Mouse (Mus musculus) urinary bladder, adult 18-20 months (tissue): ENCODE measurements around the gene Faf1.

Experiments
- DNase-seq, 2 experiments: peaks; one replicate each; pipeline ENCODE4 v3.0.0; 2022; ENCODE audit warnings: low spot score in 2 of 2, mixed read lengths in 2 of 2

The Faf1 gene

DNA sequence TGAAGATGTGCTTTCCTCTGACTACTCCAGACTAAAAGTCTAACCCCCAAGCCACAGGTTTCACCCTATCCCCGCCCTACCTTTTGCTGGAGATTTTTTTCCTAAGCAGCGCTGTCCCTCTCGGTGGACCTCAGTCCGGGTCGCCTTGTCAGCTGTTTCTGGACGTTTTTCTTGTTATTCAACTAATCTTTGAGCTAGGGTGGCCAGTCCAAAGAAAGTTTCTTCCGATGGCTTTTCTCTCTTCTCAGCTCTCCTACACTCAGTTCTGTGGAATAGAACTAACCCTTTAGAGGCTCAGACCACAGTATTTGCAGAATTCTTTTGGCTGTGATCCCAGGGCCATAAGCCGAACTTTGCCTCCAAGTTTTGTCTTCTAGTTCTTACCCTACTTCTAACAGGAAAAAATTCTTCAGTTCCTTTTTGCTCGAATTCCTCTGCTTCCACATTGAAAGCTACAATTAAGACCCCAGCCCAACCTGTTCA, 302.5 kb downstream of the Faf1 start:
- DNase-seq = no peak

- DNase-seq = no peak
These were observed 303.3 kb downstream of the Faf1 start for GRCm38 (mm10) chr4:109979461-109980320.

GRCm38 (mm10) chr4:109980321-109981082, 304.1 kb downstream of the Faf1 start:
- DNase-seq = no peak

DNA sequence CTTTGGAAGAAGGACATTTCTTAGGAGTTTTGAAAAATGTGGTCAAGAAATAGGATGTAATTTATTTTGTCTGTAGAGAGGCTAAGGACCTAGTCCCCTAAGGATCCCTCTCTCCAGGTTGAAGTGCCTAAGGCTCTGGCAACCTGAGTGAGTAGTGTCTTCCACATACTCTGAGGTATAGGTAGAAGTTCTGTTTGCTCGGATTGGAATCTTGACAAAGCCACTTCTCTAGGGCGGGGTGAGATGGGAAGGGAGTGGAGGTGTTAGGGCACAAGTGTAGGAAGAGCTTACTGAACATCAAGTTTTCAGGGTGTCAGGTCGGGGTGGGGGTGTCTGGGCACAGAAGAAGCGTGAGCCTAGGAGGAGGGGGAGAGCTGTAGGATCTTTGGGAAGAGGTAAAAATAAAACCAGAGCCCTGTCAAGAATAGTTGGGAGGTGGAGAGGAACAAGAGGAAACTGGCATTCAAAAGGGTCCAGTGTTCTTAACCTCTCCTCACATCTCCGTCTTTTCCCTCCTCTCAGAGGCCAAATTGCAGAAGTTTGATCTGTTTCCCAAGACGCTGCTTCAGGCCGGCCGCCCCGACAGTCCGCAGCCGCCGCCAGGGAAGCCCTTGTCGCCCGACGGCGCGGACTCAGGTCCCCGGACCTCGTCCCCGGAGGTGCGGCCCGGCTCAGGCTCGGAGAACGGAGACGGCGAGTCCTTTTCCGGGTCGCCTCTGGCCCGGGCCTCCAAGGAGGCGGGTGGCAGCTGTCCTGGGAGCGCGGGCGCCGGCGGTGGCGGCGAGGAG, 304.9 kb downstream of the Faf1 start:
- no peak for DNase-seq

DNA sequence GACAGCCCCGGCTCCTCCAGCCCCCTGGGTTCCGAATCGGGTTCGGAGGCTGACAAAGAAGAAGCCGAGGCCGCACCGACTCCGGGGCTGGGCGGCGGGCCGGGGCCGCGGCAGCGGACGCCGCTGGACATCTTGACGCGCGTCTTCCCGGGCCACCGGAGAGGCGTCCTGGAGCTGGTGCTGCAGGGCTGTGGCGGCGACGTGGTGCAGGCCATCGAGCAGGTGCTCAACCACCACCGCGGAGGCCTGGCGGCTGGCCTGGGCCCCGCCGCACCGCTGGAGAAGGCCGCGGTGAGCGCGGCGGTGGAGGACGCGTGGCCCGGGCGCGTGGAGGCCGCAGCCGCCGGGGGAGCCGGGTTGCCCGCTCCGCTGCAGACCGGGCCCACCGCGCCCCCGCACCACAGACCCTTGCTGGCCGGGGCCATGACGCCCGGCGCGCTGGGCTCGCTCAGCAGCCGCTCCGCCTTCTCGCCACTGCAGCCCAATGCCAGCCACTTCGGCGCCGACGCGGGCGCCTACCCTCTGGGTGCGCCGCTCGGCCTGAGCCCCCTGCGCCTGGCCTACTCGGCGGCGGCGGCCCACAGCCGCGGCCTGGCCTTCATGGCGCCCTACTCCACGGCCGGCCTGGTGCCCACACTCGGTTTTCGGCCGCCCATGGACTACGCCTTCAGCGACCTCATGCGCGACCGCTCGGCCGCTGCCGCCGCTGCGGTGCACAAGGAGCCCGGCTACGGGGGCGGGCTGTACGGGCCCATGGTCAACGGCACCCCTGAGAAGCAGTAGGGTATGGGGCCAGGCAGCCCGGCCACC, 305.7 kb downstream of the Faf1 start:
- no peak for DNase-seq

DNA sequence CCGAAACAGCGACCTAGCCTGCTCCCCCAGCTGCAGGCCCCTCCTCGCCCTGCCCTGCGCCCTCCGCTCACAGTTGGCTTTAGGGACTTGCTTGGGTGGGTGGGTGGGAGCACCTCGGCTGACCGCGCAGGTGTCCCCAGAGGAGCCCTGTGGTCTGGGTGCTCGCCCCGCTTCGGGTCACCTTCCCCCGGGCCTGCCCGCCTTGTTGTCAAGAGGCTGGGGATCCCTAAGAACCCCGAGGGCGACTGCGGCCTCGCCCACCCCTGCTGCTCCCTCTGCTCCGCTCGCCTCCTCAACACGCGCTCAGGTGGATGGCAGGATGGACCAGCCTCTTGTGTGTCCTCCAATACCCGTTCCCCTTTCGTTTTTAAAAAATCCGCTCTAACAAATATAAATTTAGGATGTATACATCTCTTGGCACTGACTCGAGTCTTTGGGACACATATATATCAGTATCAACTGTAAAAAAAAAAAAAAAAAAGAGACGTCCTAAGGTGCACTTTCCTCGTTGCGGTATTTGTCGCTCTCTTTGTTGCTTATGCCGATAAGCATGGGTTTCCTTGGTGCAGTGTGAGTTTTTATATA, 306.4 kb downstream of the Faf1 start:
- no peak for DNase-seq

- DNase-seq = no peak
These were observed 307.1 kb downstream of the Faf1 start for GRCm38 (mm10) chr4:109983281-109984001.

DNA sequence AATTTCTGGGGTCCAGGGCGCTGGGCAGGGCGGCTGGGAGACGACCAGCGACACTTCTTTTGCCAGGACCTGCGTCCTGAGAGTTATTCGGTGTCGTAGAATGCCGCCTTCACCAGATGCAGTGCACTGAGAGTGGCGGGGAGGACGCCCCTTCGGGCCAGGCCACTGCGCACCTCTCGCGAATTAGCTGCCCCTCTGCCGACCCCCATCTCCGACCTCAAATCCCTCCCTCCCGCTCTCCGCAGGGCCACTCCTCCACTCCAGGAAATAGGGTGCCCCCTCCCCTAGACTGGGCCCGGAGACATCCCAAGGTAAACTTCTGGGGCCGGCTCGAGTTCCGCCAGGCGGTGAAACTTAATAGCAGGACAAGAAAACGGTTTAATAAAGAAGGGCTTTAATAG, 307.6 kb downstream of the Faf1 start:
- no peak for DNase-seq

GRCm38 (mm10) chr4:109984496-109985423, 308.4 kb downstream of the Faf1 start:
- no peak for DNase-seq

DNA sequence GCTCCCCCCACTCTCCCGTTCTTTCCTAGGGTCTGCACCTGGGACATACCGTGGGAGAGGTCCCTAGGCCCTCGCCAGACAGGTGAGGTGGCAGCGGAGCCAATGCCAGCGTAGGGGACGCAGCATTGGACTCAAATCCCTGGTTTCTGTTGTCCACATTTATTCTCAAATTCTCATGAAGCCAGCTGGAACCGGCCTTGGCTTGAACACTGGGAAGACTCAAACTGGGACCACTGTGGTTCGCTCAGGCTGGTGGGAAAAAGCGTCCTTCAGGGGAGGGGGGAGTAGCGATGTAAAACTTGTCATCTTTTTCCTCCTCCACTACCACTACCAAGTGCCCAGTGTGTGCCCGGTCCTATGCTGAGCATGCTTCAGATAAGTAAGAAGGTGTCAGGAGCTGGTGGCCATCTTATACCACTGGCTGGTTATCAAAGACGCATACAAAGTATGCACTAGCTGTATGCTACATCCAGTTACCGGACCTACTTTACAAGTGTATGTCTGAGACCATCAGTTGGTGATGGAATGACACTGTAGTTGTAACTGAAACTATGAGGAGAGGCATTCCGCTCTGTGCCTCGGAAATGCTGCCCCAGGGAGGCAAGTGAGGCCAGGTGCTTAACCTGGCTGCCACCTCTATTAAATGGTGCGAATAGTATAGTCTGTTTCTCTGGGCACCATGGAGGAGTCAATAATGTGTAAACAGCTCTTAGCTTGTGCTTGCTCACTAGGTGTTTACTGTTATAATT, 309.2 kb downstream of the Faf1 start:
- no peak for DNase-seq

DNA sequence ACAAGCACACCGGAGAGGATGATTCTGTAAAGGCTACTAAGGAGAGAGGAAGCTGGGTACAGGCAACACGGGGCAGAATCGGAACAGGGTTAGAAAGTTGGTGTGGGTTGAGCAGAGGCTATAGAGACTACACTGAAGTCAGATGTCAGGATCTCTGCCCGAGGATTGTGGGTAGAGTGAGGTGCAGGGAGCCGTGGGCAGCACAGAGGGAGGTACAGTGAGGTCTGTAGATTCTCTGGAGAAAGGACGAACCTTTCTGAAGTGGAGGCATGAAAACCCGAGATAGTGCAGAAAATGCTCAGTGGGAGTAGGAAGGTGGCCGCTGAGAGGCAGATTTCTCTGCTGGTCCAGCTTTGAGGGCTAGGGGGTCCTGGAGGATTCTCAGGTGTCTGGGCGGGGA, 309.9 kb downstream of the Faf1 start:
- no peak for DNase-seq

DNA sequence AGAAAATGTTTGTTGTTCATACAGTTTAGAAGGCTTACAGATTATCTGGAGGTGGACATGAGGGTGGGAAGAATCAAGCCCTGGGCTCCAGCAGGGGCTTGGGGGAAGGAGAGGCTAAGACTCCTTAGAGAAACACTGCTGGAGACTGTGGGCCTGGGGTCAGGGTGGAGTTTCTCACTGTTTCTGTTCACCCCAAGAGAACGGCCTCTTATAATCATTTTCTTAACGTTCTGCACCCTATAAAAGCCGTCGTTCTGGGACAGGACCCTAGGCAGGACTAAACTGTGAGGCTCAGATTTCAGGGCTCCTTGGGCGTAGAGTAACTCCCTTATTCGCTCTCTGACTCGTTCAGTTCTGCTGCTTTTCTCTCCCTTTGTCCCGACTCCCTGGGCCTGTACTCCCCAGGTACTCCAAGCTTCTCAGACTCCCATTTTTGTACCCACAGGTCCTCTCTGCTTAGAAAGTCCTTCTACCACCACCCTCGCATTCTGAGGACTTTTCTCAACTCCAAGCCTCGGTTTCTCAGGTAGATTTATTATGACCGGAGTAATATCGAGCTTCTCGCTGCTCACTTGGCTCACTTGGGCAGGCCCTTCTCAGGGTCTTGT, 310.5 kb downstream of the Faf1 start:
- no peak for DNase-seq

DNA sequence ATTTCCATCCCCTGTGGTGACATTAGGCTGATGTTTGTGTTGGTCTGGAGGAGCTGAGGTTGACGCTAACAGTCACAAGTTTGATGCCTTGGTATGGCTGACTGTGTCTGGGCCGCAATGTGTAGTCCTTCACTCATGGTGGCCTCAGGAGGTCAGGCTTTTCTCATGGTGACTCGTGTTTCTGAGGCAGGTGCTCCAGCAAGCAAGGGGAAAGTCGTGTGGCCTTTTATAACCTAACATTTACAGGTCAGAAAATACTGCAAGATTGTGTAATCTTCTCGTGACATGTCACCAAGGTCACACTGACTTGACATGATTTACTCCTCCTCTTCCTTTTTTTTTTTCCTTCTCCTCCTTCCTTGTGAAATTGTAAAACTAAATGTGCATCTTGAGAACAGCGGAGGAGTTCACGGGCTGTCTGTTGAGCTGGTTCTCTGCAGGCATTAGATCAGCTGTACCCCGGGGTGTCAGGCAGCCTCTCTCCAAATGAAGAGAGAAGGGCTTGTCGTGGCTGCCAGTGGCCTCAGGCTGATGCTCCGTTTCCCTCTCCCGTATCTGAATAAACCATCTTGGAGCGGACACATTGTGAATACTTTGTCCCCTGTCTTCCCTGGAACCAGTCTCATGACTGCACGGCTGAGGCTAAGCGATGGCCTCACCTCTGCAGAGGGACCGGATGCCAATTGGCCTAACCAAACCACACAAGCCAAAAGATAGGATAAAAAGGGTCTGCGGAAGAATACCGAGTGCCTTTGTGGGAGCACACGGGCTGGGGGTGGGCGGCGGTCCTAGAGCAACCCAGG, 311.4 kb downstream of the Faf1 start:
- no peak for DNase-seq

GRCm38 (mm10) chr4:109988411-109988810, 312.0 kb downstream of the Faf1 start:
- no peak for DNase-seq

DNA sequence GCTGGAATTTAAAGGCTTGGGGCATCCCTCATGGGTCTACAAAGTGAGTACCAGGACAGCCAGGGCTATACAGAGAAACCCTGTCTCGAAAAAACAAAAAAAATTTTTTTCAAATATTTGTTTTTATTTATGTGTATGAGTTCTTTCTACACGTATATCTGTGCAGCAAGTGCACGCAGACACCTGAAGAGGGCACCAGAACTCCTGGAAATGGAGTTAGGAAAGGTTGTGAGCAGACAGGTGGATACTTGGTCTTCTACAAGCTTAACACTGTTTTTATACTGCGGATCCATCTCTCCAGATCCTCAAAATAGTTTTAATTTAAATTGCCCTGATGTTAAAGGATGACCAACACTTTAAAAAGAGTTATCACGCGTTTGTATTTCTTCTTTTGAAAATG, 312.8 kb downstream of the Faf1 start:
- no peak for DNase-seq

DNA sequence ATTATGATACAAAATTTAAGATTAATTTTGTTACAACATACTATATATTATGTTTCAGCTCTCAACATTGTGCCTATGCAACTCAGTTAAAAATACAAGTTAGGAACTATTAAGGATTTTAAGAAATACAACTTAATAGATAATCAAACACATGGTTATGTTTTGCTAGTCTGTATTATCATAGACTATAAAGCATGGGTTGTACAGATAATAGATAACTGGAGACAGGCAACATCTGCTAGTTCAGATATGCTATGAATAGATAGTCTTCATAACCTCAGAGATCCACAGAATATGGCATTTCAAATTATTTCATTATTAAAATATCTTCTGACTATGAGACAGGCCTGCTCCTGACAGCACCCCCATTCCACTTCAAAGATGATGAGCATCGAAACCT, 329.7 kb downstream of the Faf1 start:
- DNase-seq = no peak
